Mouse (Mus musculus) cerebellum, adult 2 months (tissue): ENCODE measurements around the gene Rnf146. TPM values are rescaled to one million over a fixed set of nuclear protein-coding genes. Genes with fewer than 3 reads are reported as not detected.

Source experiments
- DNase-seq, 2 experiments: peaks; one replicate each; pipeline ENCODE4 v3.0.0; 2021
- H3K27ac ChIP-seq: fragments of 200-500 bp; 2 replicates; pipeline ENCODE4 v1.5.1; 2012; ENCODE audit warnings: low read length, control low read depth, inconsistent platforms; ENCODE audit not compliant: insufficient read depth
- H3K27me3 ChIP-seq: fragments of 200-500 bp; 2 replicates; pipeline ENCODE4 v1.6.1; 2012; ENCODE audit warnings: inconsistent platforms, mild to moderate bottlenecking, low read length, moderate library complexity; ENCODE audit not compliant: control insufficient read depth, insufficient read depth
- H3K4me1 ChIP-seq: fragments of 200-500 bp; 2 replicates; pipeline ENCODE4 v1.6.1; 2011; ENCODE audit warnings: low read length; ENCODE audit not compliant: control insufficient read depth, insufficient read depth
- H3K4me3 ChIP-seq: fragments of 200-500 bp; replicated peaks from 2 replicates; pipeline ENCODE3; 2011; ENCODE audit warnings: mild to moderate bottlenecking, low read depth, low read length, control low read depth; ENCODE audit not compliant: insufficient read depth
- CTCF ChIP-seq: fragments of 200-500 bp; IDR thresholded peaks from 2 replicates; pipeline ENCODE4 v1.5.1; 2011; ENCODE audit warnings: low read depth, mild to moderate bottlenecking, control low read depth, low read length, moderate library complexity, borderline replicate concordance; ENCODE audit not compliant: insufficient read depth
- POLR2A ChIP-seq: fragments of 200-500 bp; IDR thresholded peaks from 2 replicates; pipeline ENCODE4 v1.6.1; 2011; ENCODE audit warnings: low read length, control low read depth, borderline replicate concordance; ENCODE audit not compliant: insufficient read depth
- WGBS: fragments of 180-500 bp; shearing (Covaris S2); methylation state at CpG from one replicate; pipeline ENCODE4 v1.1.7; 2018; 5-methylcytosine and 5-hydroxymethylcytosine counted together
- polyA plus RNA-seq: library from polyadenylated mRNA; depleted of rRNA; stranded (reverse); fragments of >200 nt; gene quantifications from 2 replicates; pipeline ENCODE4 v1.2.3, GENCODE M21; 2012

The Rnf146 gene
- polyA plus RNA-seq, 1 experiment, result 108 TPM

GRCm38 (mm10) chr10:29354183-29354582 lies 8.1 kb downstream of the Rnf146 start:
- no peaks in the 10 kb centered on the region for H3K27me3 ChIP-seq
- H3K4me3 ChIP-seq, result no peak overlapping the region
- DNase-seq, result peak; percentile 44 to 62
- H3K4me1 ChIP-seq, result peaks cover 7% of the 10 kb centered on the region; the same call in 1 of the 2 replicates
- TF ChIP-seq POLR2A (no peak), CTCF (no peak)
- no peak overlapping the region for H3K27ac ChIP-seq
- WGBS, result 11% methylated on average over 7 of the region's 7 CpGs

- WGBS, result 62% methylated on average over 3 of the region's 3 CpGs
- TF ChIP-seq CTCF, result no peak
- no peak for TF ChIP-seq POLR2A
- DNase-seq, result no peak
- Histone ChIP-seq H3K4me1 (peaks cover 7% of the 10 kb centered on the region; the same call in 1 of the 2 replicates), H3K4me3 (no peak overlapping the region), H3K27me3 (no peaks in the 10 kb centered on the region), H3K27ac (no peak overlapping the region)
Measured at GRCm38 (mm10) chr10:29352575-29352974, 9.7 kb downstream of the Rnf146 start.

- WGBS, result 90% methylated on average over 2 of the region's 2 CpGs
- H3K4me3 ChIP-seq, result no peak overlapping the region
- TF ChIP-seq POLR2A (no peak), CTCF (no peak)
Measured at GRCm38 (mm10) chr10:29351420-29351819, 10.8 kb downstream of the Rnf146 start.

GRCm38 (mm10) chr10:29346638-29347037 lies 15.6 kb downstream of the Rnf146 start:
- WGBS, result 90% methylated on average over 7 of the region's 7 CpGs
- no peaks in the 10 kb centered on the region for H3K4me1 ChIP-seq
- H3K4me3 ChIP-seq, result no peak overlapping the region
- no peak for DNase-seq
- H3K27ac ChIP-seq, result no peak overlapping the region
- TF ChIP-seq CTCF, result no peak
- no peak for TF ChIP-seq POLR2A
- H3K27me3 ChIP-seq, result no peaks in the 10 kb centered on the region

More at GRCm38 (mm10) chr10:29351420-29351819, 10.8 kb downstream of the Rnf146 start:
- H3K4me1 ChIP-seq, result peaks cover 4% of the 10 kb centered on the region; the same call in 1 of the 2 replicates
- H3K27ac ChIP-seq, result no peak overlapping the region
- no peaks in the 10 kb centered on the region for H3K27me3 ChIP-seq
- no peak for DNase-seq

GRCm38 (mm10) chr10:29344232-29344631 lies 18.0 kb downstream of the Rnf146 start:
- no peak overlapping the region for H3K27ac ChIP-seq
- DNase-seq, result no peak
- WGBS, result 88% methylated on average over 4 of the region's 4 CpGs

GRCm38 (mm10) chr10:29338355-29339056 lies 23.7 kb downstream of the Rnf146 start:
- TF ChIP-seq CTCF, result peak; percentile 35; the same call in 1 of the 2 replicates
- no peak for TF ChIP-seq POLR2A
- WGBS, result 48% methylated on average over 4 of the region's 4 CpGs
- H3K4me3 ChIP-seq, result no peak overlapping the region

More at GRCm38 (mm10) chr10:29344232-29344631, 18.0 kb downstream of the Rnf146 start:
- Histone ChIP-seq H3K4me3 (no peak overlapping the region), H3K27me3 (no peaks in the 10 kb centered on the region), H3K4me1 (no peaks in the 10 kb centered on the region)
- TF ChIP-seq CTCF (no peak), POLR2A (no peak)

GRCm38 (mm10) chr10:29333836-29334235 lies 28.4 kb downstream of the Rnf146 start:
- no peak for TF ChIP-seq POLR2A
- TF ChIP-seq CTCF, result no peak
- 51% methylated on average over 4 of the region's 4 CpGs for WGBS

More at GRCm38 (mm10) chr10:29338355-29339056, 23.7 kb downstream of the Rnf146 start:
- H3K27me3 ChIP-seq, result no peaks in the 10 kb centered on the region
- no peaks in the 10 kb centered on the region for H3K4me1 ChIP-seq
- peak; percentile 52 to 63 for DNase-seq
- no peak overlapping the region for H3K27ac ChIP-seq

GRCm38 (mm10) chr10:29324817-29325216 lies 37.4 kb downstream of the Rnf146 start:
- Histone ChIP-seq H3K4me3 (no peak overlapping the region), H3K4me1 (no peaks in the 10 kb centered on the region), H3K27me3 (no peaks in the 10 kb centered on the region), H3K27ac (no peak overlapping the region)
- WGBS, result 96% methylated on average over 2 of the region's 2 CpGs
- TF ChIP-seq POLR2A, result no peak
- TF ChIP-seq CTCF, result no peak
- DNase-seq, result no peak

More at GRCm38 (mm10) chr10:29333836-29334235, 28.4 kb downstream of the Rnf146 start:
- no peak overlapping the region for H3K4me3 ChIP-seq
- H3K27ac ChIP-seq, result no peak overlapping the region
- no peaks in the 10 kb centered on the region for H3K4me1 ChIP-seq
- no peak for DNase-seq
- no peaks in the 10 kb centered on the region for H3K27me3 ChIP-seq
